In genomic region chr11:113630642-113631041, GRCm38 (mm10) we compare ENCODE assay signal across 13 mouse cellular contexts. TPM values are rescaled to one million over a fixed set of nuclear protein-coding genes. Genes with fewer than 3 reads are reported as not detected.
A peak's percentile ranks its signal among the peaks of the same experiment; 100 is the strongest.
DNase-seq lines count a peak whose midpoint lies in the region; ATAC-seq lines count a peak whose summit lies in the region.
"Had no signal": no experiment of that assay in that cellular context is flagged by ENCODE, and none has a peak within 500 bp of the region (broad histone marks: within the 10 kb centered on the region; RNA-seq: fewer than 3 reads in every experiment).

No protein-coding gene starts in this region.

- no peak for ATAC-seq in hindbrain, embryonic 14.5 days (ENCODE audit: low FRiP score)
- ATAC-seq in hindbrain, embryonic 12.5 days (ENCODE audit: low FRiP score), result no peak
- no peak for ATAC-seq in midbrain, embryonic 14.5 days (ENCODE audit: low FRiP score, low TSS enrichment)
- no peak for ATAC-seq in midbrain, embryonic 15.5 days (replicated peaks)
- ATAC-seq in stomach, embryonic 16.5 days (ENCODE audit: insufficient read depth, low FRiP score), result no peak
- ATAC-seq in granulocyte monocyte progenitor cell, adult 5-6 weeks (replicated peaks; ENCODE audit: poor library complexity, severe bottlenecking), result no peak

- H3K9ac ChIP-seq in hindbrain, embryonic 14.5 days, result no peak overlapping the region
- H3K9ac ChIP-seq in hindbrain, embryonic 12.5 days, result no peak overlapping the region
- H3K9ac ChIP-seq in midbrain, embryonic 14.5 days (replicated peaks; ENCODE audit: low read length), result no peak overlapping the region
- no peak overlapping the region for H3K9ac ChIP-seq in midbrain, embryonic 15.5 days
- no peak overlapping the region for H3K9ac ChIP-seq in stomach, embryonic 16.5 days (ENCODE audit: low read length)
- H3K9ac ChIP-seq: embryonic facial prominence, embryonic 15.5 days; heart, embryonic 13.5 days; liver, embryonic 13.5 days; midbrain, embryonic 12.5 days had no signal

- 60% methylated on average over 7 of the region's 7 CpGs for WGBS in hindbrain, embryonic 14.5 days
- WGBS in hindbrain, embryonic 12.5 days, result 61% methylated on average over 7 of the region's 7 CpGs
- WGBS in midbrain, embryonic 14.5 days, result 61% methylated on average over 7 of the region's 7 CpGs
- WGBS in midbrain, embryonic 15.5 days, result 59% methylated on average over 7 of the region's 7 CpGs
- 53% methylated on average over 7 of the region's 7 CpGs for WGBS in stomach, embryonic 16.5 days

- H3K4me3 ChIP-seq in hindbrain, embryonic 14.5 days (replicated peaks; ENCODE audit: low read length), result no peak overlapping the region
- H3K4me3 ChIP-seq in hindbrain, embryonic 12.5 days, result no peak overlapping the region
- no peak overlapping the region for H3K4me3 ChIP-seq in midbrain, embryonic 14.5 days (replicated peaks; ENCODE audit: low read depth, low read length)
- H3K4me3 ChIP-seq in midbrain, embryonic 15.5 days, result no peak overlapping the region
- H3K4me3 ChIP-seq in stomach, embryonic 16.5 days (replicated peaks; ENCODE audit: low read length), result no peak overlapping the region
- H3K4me3 ChIP-seq: embryonic facial prominence, embryonic 15.5 days; heart, embryonic 13.5 days; liver, embryonic 13.5 days; midbrain, embryonic 12.5 days had no signal

- H3K4me2 ChIP-seq in hindbrain, embryonic 14.5 days (replicated peaks), result no peak overlapping the region
- no peak overlapping the region for H3K4me2 ChIP-seq in hindbrain, embryonic 12.5 days (replicated peaks)
- no peak overlapping the region for H3K4me2 ChIP-seq in midbrain, embryonic 14.5 days (ENCODE audit: low read length)
- no peak overlapping the region for H3K4me2 ChIP-seq in midbrain, embryonic 15.5 days
- H3K4me2 ChIP-seq in stomach, embryonic 16.5 days (ENCODE audit: low read depth, low read length), result peak overlapping the region; percentile 20; the same call in 1 of the 2 replicates
- H3K4me2 ChIP-seq: embryonic facial prominence, embryonic 15.5 days; heart, embryonic 13.5 days; liver, embryonic 13.5 days; midbrain, embryonic 12.5 days had no signal

- no peaks in the 10 kb centered on the region for H3K27me3 ChIP-seq in hindbrain, embryonic 14.5 days (ENCODE audit: control insufficient read depth, insufficient read depth, low read length)
- H3K27me3 ChIP-seq in hindbrain, embryonic 12.5 days, result no peaks in the 10 kb centered on the region
- H3K27me3 ChIP-seq in midbrain, embryonic 14.5 days (ENCODE audit: control insufficient read depth, insufficient read depth, low read length), result no peaks in the 10 kb centered on the region
- H3K27me3 ChIP-seq in midbrain, embryonic 15.5 days (replicated peaks), result no peaks in the 10 kb centered on the region
- H3K27me3 ChIP-seq in stomach, embryonic 16.5 days (ENCODE audit: control insufficient read depth, insufficient read depth, low read length), result no peaks in the 10 kb centered on the region
- H3K27me3 ChIP-seq: liver, embryonic 13.5 days; midbrain, embryonic 12.5 days had no signal

- H3K27ac ChIP-seq in hindbrain, embryonic 14.5 days, result no peak overlapping the region
- H3K27ac ChIP-seq in hindbrain, embryonic 12.5 days, result no peak overlapping the region
- no peak overlapping the region for H3K27ac ChIP-seq in midbrain, embryonic 14.5 days (replicated peaks; ENCODE audit: low read depth, low read length)
- H3K27ac ChIP-seq in midbrain, embryonic 15.5 days, result no peak overlapping the region
- no peak overlapping the region for H3K27ac ChIP-seq in stomach, embryonic 16.5 days (ENCODE audit: low read length)
- H3K27ac ChIP-seq: embryonic facial prominence, embryonic 15.5 days; heart, embryonic 13.5 days; liver, embryonic 13.5 days; midbrain, embryonic 12.5 days had no signal

- H3K4me1 ChIP-seq in hindbrain, embryonic 14.5 days (replicated peaks; ENCODE audit: control insufficient read depth, insufficient read depth, low read length), result no peaks in the 10 kb centered on the region
- H3K4me1 ChIP-seq in hindbrain, embryonic 12.5 days, result no peaks in the 10 kb centered on the region
- no peaks in the 10 kb centered on the region for H3K4me1 ChIP-seq in midbrain, embryonic 14.5 days (ENCODE audit: control insufficient read depth, insufficient read depth, low read length)
- H3K4me1 ChIP-seq in midbrain, embryonic 15.5 days, result no peaks in the 10 kb centered on the region
- 0 out of 2 replicates have a peak, but pooled peaks cover 2% of the 10 kb centered on the region for H3K4me1 ChIP-seq in stomach, embryonic 16.5 days (ENCODE audit: control insufficient read depth, insufficient read depth, low read length)
- H3K4me1 ChIP-seq: embryonic facial prominence, embryonic 15.5 days; heart, embryonic 13.5 days; midbrain, embryonic 12.5 days had no signal

- H3K9me3 ChIP-seq in hindbrain, embryonic 14.5 days (ENCODE audit: control insufficient read depth, low read length), result no peaks in the 10 kb centered on the region
- H3K9me3 ChIP-seq in hindbrain, embryonic 12.5 days (replicated peaks), result no peaks in the 10 kb centered on the region
- H3K9me3 ChIP-seq in midbrain, embryonic 14.5 days (ENCODE audit: control insufficient read depth, low read length), result no peaks in the 10 kb centered on the region
- no peaks in the 10 kb centered on the region for H3K9me3 ChIP-seq in midbrain, embryonic 15.5 days
- H3K9me3 ChIP-seq in stomach, embryonic 16.5 days (replicated peaks; ENCODE audit: control insufficient read depth, low read length), result no peaks in the 10 kb centered on the region
- H3K9me3 ChIP-seq: embryonic facial prominence, embryonic 15.5 days; heart, embryonic 13.5 days; liver, embryonic 13.5 days; midbrain, embryonic 12.5 days had no signal

- H3K36me3 ChIP-seq in hindbrain, embryonic 14.5 days (replicated peaks; ENCODE audit: control insufficient read depth, insufficient read depth), result 0 out of 2 replicates have a peak, but pooled peaks cover under 1% of the 10 kb centered on the region
- no peaks in the 10 kb centered on the region for H3K36me3 ChIP-seq in hindbrain, embryonic 12.5 days
- no peaks in the 10 kb centered on the region; the same call in 1 of the 2 replicates for H3K36me3 ChIP-seq in midbrain, embryonic 14.5 days (ENCODE audit: control insufficient read depth, insufficient read depth, low read length)
- no peaks in the 10 kb centered on the region for H3K36me3 ChIP-seq in midbrain, embryonic 15.5 days (replicated peaks)
- H3K36me3 ChIP-seq in stomach, embryonic 16.5 days (ENCODE audit: control insufficient read depth, insufficient read depth, low read length), result no peaks in the 10 kb centered on the region
- H3K36me3 ChIP-seq: embryonic facial prominence, embryonic 15.5 days; heart, embryonic 13.5 days; liver, embryonic 13.5 days; midbrain, embryonic 12.5 days had no signal

- peak; percentile 32 for DNase-seq in hindbrain, embryonic 14.5 days (ENCODE audit: low spot score)
- DNase-seq in midbrain, embryonic 14.5 days, result peak; percentile 76
- DNase-seq in R1 (ENCODE audit: low read depth, low spot score), result peak; percentile 41
- DNase-seq: liver, embryonic 13.5 days; thymus, postnatal 14 days had no signal

RNA-seq across cellular contexts. Expression of gene Sstr2, which starts 11.5 kb away (rescaled TPM):
- polyA plus RNA-seq in hindbrain, embryonic 14.5 days (2014; fragmentation: Nextera tagmentation; extraction: Ambion mirVana), result 19.4 and 23.9 TPM in 2 replicates
- polyA plus RNA-seq in hindbrain, embryonic 12.5 days (2016; fragmentation: Nextera tagmentation; extraction: Ambion mirVana), result 35.3 and 37.8 TPM in 2 replicates
- polyA plus RNA-seq in midbrain, embryonic 14.5 days (2014; fragmentation: Nextera tagmentation; extraction: Ambion mirVana), result 18.0 and 23.3 TPM in 2 replicates
- polyA plus RNA-seq in midbrain, embryonic 15.5 days (2015; fragmentation: Nextera tagmentation; extraction: Ambion mirVana), result 15.5 and 20.5 TPM in 2 replicates
- polyA plus RNA-seq in stomach, embryonic 16.5 days (2015; fragmentation: Nextera tagmentation; extraction: Ambion mirVana), result 1.6 and 2.3 TPM in 2 replicates
- 0.13 and 1.2 TPM in 2 replicates for total RNA-seq in granulocyte monocyte progenitor cell, adult 5-6 weeks (2014; fragmentation: Nextera tagmentation)
- not detected in 2 replicates for total RNA-seq in granulocyte monocyte progenitor cell, adult 5-6 weeks (2017)
- total RNA-seq: neutrophil, adult 5-6 weeks had no signal

RNA-seq across cellular contexts. Expression of gene Cog1, which starts 18.3 kb away (rescaled TPM):
- polyA plus RNA-seq in hindbrain, embryonic 14.5 days (2014; fragmentation: Nextera tagmentation; extraction: Ambion mirVana), result 38.0 and 41.9 TPM in 2 replicates
- 42.1 and 45.5 TPM in 2 replicates for polyA plus RNA-seq in hindbrain, embryonic 12.5 days (2016; fragmentation: Nextera tagmentation; extraction: Ambion mirVana)
- 35.2 and 40.1 TPM in 2 replicates for polyA plus RNA-seq in midbrain, embryonic 14.5 days (2014; fragmentation: Nextera tagmentation; extraction: Ambion mirVana)
- 39.8 and 40.7 TPM in 2 replicates for polyA plus RNA-seq in midbrain, embryonic 15.5 days (2015; fragmentation: Nextera tagmentation; extraction: Ambion mirVana)
- polyA plus RNA-seq in stomach, embryonic 16.5 days (2015; fragmentation: Nextera tagmentation; extraction: Ambion mirVana), result 17.3 and 20.8 TPM in 2 replicates
- total RNA-seq in granulocyte monocyte progenitor cell, adult 5-6 weeks (2014; fragmentation: Nextera tagmentation), result 39.1 and 63.6 TPM in 2 replicates
- 11.3 and 22.8 TPM in 2 replicates for total RNA-seq in granulocyte monocyte progenitor cell, adult 5-6 weeks (2017)

RNA-seq across cellular contexts. Expression of gene Slc39a11, which starts 19.2 kb away (rescaled TPM):
- 25.5 and 30.2 TPM in 2 replicates for polyA plus RNA-seq in hindbrain, embryonic 14.5 days (2014; fragmentation: Nextera tagmentation; extraction: Ambion mirVana)
- 32.3 and 33.5 TPM in 2 replicates for polyA plus RNA-seq in hindbrain, embryonic 12.5 days (2016; fragmentation: Nextera tagmentation; extraction: Ambion mirVana)
- 28.5 and 31.1 TPM in 2 replicates for polyA plus RNA-seq in midbrain, embryonic 14.5 days (2014; fragmentation: Nextera tagmentation; extraction: Ambion mirVana)
- polyA plus RNA-seq in midbrain, embryonic 15.5 days (2015; fragmentation: Nextera tagmentation; extraction: Ambion mirVana), result 33.9 and 35.3 TPM in 2 replicates
- 47.9 and 50.3 TPM in 2 replicates for polyA plus RNA-seq in stomach, embryonic 16.5 days (2015; fragmentation: Nextera tagmentation; extraction: Ambion mirVana)
- total RNA-seq in granulocyte monocyte progenitor cell, adult 5-6 weeks (2014; fragmentation: Nextera tagmentation), result 24.8 and 37.0 TPM in 2 replicates
- 30.5 and 36.9 TPM in 2 replicates for total RNA-seq in granulocyte monocyte progenitor cell, adult 5-6 weeks (2017)

RNA-seq across cellular contexts. Expression of gene Fam104a, which starts 53.3 kb away (rescaled TPM):
- 42.3 and 43.7 TPM in 2 replicates for polyA plus RNA-seq in hindbrain, embryonic 14.5 days (2014; fragmentation: Nextera tagmentation; extraction: Ambion mirVana)
- polyA plus RNA-seq in hindbrain, embryonic 12.5 days (2016; fragmentation: Nextera tagmentation; extraction: Ambion mirVana), result 49.9 and 50.4 TPM in 2 replicates
- polyA plus RNA-seq in midbrain, embryonic 14.5 days (2014; fragmentation: Nextera tagmentation; extraction: Ambion mirVana), result 42.9 and 46.1 TPM in 2 replicates
- polyA plus RNA-seq in midbrain, embryonic 15.5 days (2015; fragmentation: Nextera tagmentation; extraction: Ambion mirVana), result 42.9 and 43.1 TPM in 2 replicates
- 36.2 and 41.2 TPM in 2 replicates for polyA plus RNA-seq in stomach, embryonic 16.5 days (2015; fragmentation: Nextera tagmentation; extraction: Ambion mirVana)
- 14.4 and 15.6 TPM in 2 replicates for total RNA-seq in granulocyte monocyte progenitor cell, adult 5-6 weeks (2014; fragmentation: Nextera tagmentation)
- 17.6 and 25.0 TPM in 2 replicates for total RNA-seq in granulocyte monocyte progenitor cell, adult 5-6 weeks (2017)

RNA-seq across cellular contexts. Expression of gene D11Wsu47e, which starts 53.6 kb away (rescaled TPM):
- 22.2 and 24.2 TPM in 2 replicates for polyA plus RNA-seq in hindbrain, embryonic 14.5 days (2014; fragmentation: Nextera tagmentation; extraction: Ambion mirVana)
- polyA plus RNA-seq in hindbrain, embryonic 12.5 days (2016; fragmentation: Nextera tagmentation; extraction: Ambion mirVana), result 23.8 and 25.9 TPM in 2 replicates
- polyA plus RNA-seq in midbrain, embryonic 14.5 days (2014; fragmentation: Nextera tagmentation; extraction: Ambion mirVana), result 25.5 and 28.8 TPM in 2 replicates
- 30.3 and 30.7 TPM in 2 replicates for polyA plus RNA-seq in midbrain, embryonic 15.5 days (2015; fragmentation: Nextera tagmentation; extraction: Ambion mirVana)
- 13.9 and 17.1 TPM in 2 replicates for polyA plus RNA-seq in stomach, embryonic 16.5 days (2015; fragmentation: Nextera tagmentation; extraction: Ambion mirVana)
- 10.4 and 28.3 TPM in 2 replicates for total RNA-seq in granulocyte monocyte progenitor cell, adult 5-6 weeks (2014; fragmentation: Nextera tagmentation)
- 6.4 and 19.0 TPM in 2 replicates for total RNA-seq in granulocyte monocyte progenitor cell, adult 5-6 weeks (2017)
